Mouse (Mus musculus) erythroblast, embryonic 14.5 days (primary cell): ENCODE results near the gene Lrpap1.

Experiments used
- GATA1 ChIP-seq: IDR thresholded peaks from 2 replicates; pipeline ENCODE4 v1.6.1; 2012; ENCODE audit warnings: low read length, inconsistent platforms, mixed read lengths
- TAL1 ChIP-seq: IDR thresholded peaks from 3 replicates; pipeline ENCODE4 v1.6.1; 2012; ENCODE audit warnings: low read length, inconsistent platforms, mixed read lengths

GRCm38 (mm10) chr5:35135903-35136302 is 30.3 kb upstream of the Lrpap1 start:
- TF ChIP-seq GATA1 (no peak), TAL1 (no peak)
